Mouse (Mus musculus): ENCODE results near the gene Pcsk5.

Gene Pcsk5

GRCm38 (mm10) chr19:17577412-17577811 lies 260.0 kb downstream of the Pcsk5 start:
- no peak for DNase-seq (ENCODE audit: low spot score in 2 of 2)

GRCm38 (mm10) chr19:17574564-17574963 lies 262.9 kb downstream of the Pcsk5 start:
- DNase-seq (ENCODE audit: low spot score in 2 of 2): no peak

- no peak for DNase-seq (ENCODE audit: low spot score in 2 of 2)
Observed at GRCm38 (mm10) chr19:17572315-17572714, 265.1 kb downstream of the Pcsk5 start.

- DNase-seq (ENCODE audit: low spot score in 2 of 2): no peak
Observed at GRCm38 (mm10) chr19:17570936-17571335, 266.5 kb downstream of the Pcsk5 start.

- no peak for DNase-seq (ENCODE audit: low spot score in 2 of 2)
Observed at GRCm38 (mm10) chr19:17567264-17567663, 270.2 kb downstream of the Pcsk5 start.

- DNase-seq (ENCODE audit: low spot score in 2 of 2): no peak
Observed at GRCm38 (mm10) chr19:17566097-17566496, 271.3 kb downstream of the Pcsk5 start.

GRCm38 (mm10) chr19:17558764-17559163 lies 278.7 kb downstream of the Pcsk5 start:
- DNase-seq (ENCODE audit: low spot score in 2 of 2): no peak

GRCm38 (mm10) chr19:17555159-17555558 lies 282.3 kb downstream of the Pcsk5 start:
- DNase-seq (ENCODE audit: low spot score in 2 of 2): peak in 1 of 2 experiments; percentile 2

- no peak for DNase-seq (ENCODE audit: low spot score in 2 of 2)
Observed at GRCm38 (mm10) chr19:17554571-17554970, 282.9 kb downstream of the Pcsk5 start.

GRCm38 (mm10) chr19:17553396-17554100 lies 283.9 kb downstream of the Pcsk5 start:
- no peak for DNase-seq (ENCODE audit: low spot score in 2 of 2)

- DNase-seq (ENCODE audit: low spot score in 2 of 2): no peak
Observed at GRCm38 (mm10) chr19:17528746-17529532, 308.5 kb downstream of the Pcsk5 start.

GRCm38 (mm10) chr19:17525558-17525957 lies 311.9 kb downstream of the Pcsk5 start:
- DNase-seq (ENCODE audit: low spot score in 2 of 2): no peak

- DNase-seq (ENCODE audit: low spot score in 2 of 2): no peak
Observed at GRCm38 (mm10) chr19:17514456-17514855, 323.0 kb downstream of the Pcsk5 start.

GRCm38 (mm10) chr19:17511283-17511682 lies 326.1 kb downstream of the Pcsk5 start:
- no peak for DNase-seq (ENCODE audit: low spot score in 2 of 2)

- DNase-seq (ENCODE audit: low spot score in 2 of 2): no peak
Observed at GRCm38 (mm10) chr19:17504212-17504611, 333.2 kb downstream of the Pcsk5 start.

- peak; percentile 72 to 76 for DNase-seq (ENCODE audit: low spot score in 2 of 2)
Observed at GRCm38 (mm10) chr19:17498586-17499235, 338.7 kb downstream of the Pcsk5 start.

- no peak for DNase-seq (ENCODE audit: low spot score in 2 of 2)
Observed at GRCm38 (mm10) chr19:17496131-17496530, 341.3 kb downstream of the Pcsk5 start.

GRCm38 (mm10) chr19:17491822-17492544 lies 345.4 kb downstream of the Pcsk5 start:
- no peak for DNase-seq (ENCODE audit: low spot score in 2 of 2)

- DNase-seq (ENCODE audit: low spot score in 2 of 2): no peak
Observed at GRCm38 (mm10) chr19:17491322-17491721, 346.1 kb downstream of the Pcsk5 start.

GRCm38 (mm10) chr19:17489866-17490141 lies 347.6 kb downstream of the Pcsk5 start:
- no peak for DNase-seq (ENCODE audit: low spot score in 2 of 2)

- DNase-seq (ENCODE audit: low spot score in 2 of 2): no peak
Observed at GRCm38 (mm10) chr19:17489041-17489865, 348.2 kb downstream of the Pcsk5 start.
